Mouse (Mus musculus) C2C12 (cell line): Measurements from ENCODE around the gene Dscaml1.

Experiments
- CTCF ChIP-seq: IDR thresholded peaks from one replicate; pipeline ENCODE4 v1.5.1; 2011; ENCODE audit not compliant: control insufficient read depth, insufficient read depth, insufficient read length
- MAX ChIP-seq: IDR thresholded peaks from one replicate; pipeline ENCODE4 v1.6.1; 2011; ENCODE audit warnings: mild to moderate bottlenecking, control low read depth
- MYOD1 ChIP-seq: IDR thresholded peaks from one replicate; pipeline ENCODE4 v1.6.1; 2011; ENCODE audit warnings: low read depth; ENCODE audit not compliant: control insufficient read depth, insufficient read length
- USF1 ChIP-seq: IDR thresholded peaks from one replicate; pipeline ENCODE4 v1.6.1; 2011; ENCODE audit warnings: low read depth, mild to moderate bottlenecking, control low read depth, moderate library complexity

DNA sequence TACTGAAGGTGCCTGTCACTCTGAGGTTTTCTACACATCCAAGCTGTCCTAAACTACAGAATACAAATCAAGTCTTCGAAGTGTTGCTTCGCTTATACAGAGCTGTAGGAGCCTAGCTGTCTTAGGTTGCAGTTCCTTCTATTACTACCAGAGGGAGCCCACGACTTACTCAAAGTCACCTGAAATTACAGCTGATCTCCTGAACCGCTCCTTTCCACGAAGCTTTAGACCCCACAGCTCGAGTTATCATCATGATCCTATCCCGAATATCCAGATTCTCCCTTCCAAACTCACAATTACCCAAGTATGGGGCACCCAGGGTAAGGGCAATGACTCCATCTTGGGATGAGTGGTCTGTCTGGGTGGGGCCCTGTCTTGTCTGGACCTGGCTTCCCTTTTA is 14.6 kb upstream of the Dscaml1 start:
- TF ChIP-seq MAX (no peak), CTCF (no peak), MYOD1 (no peak), USF1 (no peak)
